Mouse (Mus musculus): ENCODE data around the gene Tlr12. TPM values are rescaled to one million over a fixed set of nuclear protein-coding genes. Genes with fewer than 3 reads are reported as not detected.

Gene Tlr12
- polyA plus RNA-seq, 1 experiment from 2014 or later: 1.2 TPM

DNA sequence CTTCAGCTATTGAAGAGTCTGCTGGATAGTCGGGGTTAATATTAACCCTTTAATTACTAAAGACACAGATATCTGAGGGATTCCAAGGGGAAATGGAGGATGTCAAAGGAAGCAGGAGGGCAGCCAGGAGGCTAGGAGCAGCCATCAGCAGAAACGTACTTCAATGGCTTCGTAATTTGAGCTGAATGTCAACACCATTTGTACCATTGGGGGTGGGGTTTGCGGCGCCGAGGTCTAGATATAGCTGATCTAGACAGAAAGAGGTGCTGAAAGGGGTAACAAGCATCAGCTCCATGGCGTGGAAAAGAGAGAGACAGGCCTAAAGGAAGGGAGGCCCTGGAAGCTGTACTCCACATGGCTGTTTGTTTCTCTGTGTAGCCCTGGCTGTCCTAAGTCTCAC, 28.3 kb upstream of the Tlr12 start:
- Histone ChIP-seq H3K27ac (replicated peaks) (no peak overlapping the region), H3K36me3 (no peaks in the 10 kb centered on the region), H3K4me1 (no peaks in the 10 kb centered on the region; the same call in 1 of the 2 replicates), H3K9me3 (no peaks in the 10 kb centered on the region), H3K9ac (replicated peaks) (no peak overlapping the region), H3K27me3 (no peaks in the 10 kb centered on the region; the same call in 1 of the 2 replicates), H3K4me3 (no peak overlapping the region), H3K4me2 (replicated peaks) (no peak overlapping the region)
- 61% methylated on average over 7 of the region's 7 CpGs for WGBS
- no peak for ATAC-seq (ENCODE audit: low FRiP score, low read depth)

DNA sequence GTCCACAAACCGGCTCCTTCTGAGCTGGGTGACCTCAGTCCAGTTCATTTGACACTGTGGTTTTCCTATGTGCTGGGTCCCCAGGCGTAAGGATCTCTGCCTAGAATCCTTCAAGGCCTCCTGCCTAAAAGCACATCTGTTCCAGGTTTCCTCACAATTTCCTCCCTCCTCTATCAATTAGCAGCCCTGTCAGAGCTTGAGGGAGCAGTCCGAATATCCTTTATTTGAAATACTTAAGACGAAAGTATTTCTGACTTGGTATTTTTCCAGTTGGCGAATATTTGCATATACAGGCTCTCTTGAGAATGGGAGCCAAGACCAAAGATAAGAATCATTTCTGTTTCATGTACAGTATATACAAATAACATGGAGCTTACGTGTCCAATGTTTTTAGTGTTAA, 27.5 kb upstream of the Tlr12 start:
- 82% methylated on average over 6 of the region's 6 CpGs for WGBS
- no peak overlapping the region for H3K4me3 ChIP-seq
- H3K9ac ChIP-seq (replicated peaks): no peak overlapping the region
- no peaks in the 10 kb centered on the region; the same call in 1 of the 2 replicates for H3K27me3 ChIP-seq
- ATAC-seq (ENCODE audit: low FRiP score, low read depth): no peak
- no peak overlapping the region for H3K4me2 ChIP-seq (replicated peaks)
- no peaks in the 10 kb centered on the region for H3K9me3 ChIP-seq
- H3K27ac ChIP-seq (replicated peaks): no peak overlapping the region
- no peaks in the 10 kb centered on the region for H3K36me3 ChIP-seq
- no peaks in the 10 kb centered on the region for H3K4me1 ChIP-seq

DNA sequence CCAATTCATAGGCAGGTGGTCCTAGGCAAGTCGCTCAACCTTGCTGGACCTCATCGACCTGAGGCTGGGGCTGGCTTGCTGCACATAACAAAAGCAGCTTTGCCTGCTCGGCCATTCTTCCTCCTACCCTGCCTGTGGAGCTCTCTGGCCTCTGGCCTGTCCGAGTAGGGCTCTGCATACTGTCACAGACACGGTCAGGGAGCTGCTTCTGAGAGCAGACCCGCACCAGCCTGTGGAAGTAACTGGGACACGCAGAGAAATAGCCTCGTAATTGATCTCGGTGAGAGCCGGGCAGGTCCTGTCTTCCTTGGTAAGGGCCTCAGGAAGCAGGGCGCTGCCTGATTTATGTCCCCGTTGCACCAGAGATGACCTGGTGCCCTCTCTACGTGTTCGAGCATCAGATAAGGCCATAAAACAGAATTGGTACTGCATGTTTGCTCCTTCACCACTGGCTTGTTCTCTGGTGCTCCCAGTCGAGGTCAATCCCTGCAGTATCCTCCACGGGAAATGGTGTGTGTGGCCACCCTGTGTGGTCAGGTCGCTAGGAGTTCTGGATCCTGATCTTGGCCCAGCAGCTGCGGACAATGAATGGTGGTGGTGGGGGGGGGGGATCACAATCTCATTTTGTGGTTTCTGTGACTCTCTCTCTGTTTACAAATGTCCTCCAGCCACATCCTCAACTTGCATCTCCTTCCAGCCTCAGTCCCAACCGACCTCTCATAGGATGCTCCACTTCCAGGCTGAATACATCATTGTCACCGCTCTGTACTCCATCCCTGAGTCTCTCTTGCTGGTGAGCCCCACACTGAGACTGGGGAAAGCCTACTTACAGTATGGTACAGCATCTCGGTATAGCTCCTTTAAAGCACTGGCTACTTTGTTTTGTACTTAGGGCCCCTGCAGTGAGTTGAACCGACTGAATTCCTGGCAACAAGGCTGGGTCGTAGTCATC, 23.6 kb upstream of the Tlr12 start:
- ATAC-seq (ENCODE audit: low FRiP score, low read depth): no peak
- Histone ChIP-seq H3K27ac (replicated peaks) (no peak overlapping the region), H3K9ac (replicated peaks) (no peak overlapping the region), H3K4me3 (no peak overlapping the region), H3K4me1 (peaks cover 9% of the 10 kb centered on the region; the same call in 1 of the 2 replicates), H3K27me3 (no peaks in the 10 kb centered on the region), H3K9me3 (no peaks in the 10 kb centered on the region), H3K36me3 (no peaks in the 10 kb centered on the region), H3K4me2 (replicated peaks) (no peak overlapping the region)
- 68% methylated on average over 23 of the region's 23 CpGs for WGBS

DNA sequence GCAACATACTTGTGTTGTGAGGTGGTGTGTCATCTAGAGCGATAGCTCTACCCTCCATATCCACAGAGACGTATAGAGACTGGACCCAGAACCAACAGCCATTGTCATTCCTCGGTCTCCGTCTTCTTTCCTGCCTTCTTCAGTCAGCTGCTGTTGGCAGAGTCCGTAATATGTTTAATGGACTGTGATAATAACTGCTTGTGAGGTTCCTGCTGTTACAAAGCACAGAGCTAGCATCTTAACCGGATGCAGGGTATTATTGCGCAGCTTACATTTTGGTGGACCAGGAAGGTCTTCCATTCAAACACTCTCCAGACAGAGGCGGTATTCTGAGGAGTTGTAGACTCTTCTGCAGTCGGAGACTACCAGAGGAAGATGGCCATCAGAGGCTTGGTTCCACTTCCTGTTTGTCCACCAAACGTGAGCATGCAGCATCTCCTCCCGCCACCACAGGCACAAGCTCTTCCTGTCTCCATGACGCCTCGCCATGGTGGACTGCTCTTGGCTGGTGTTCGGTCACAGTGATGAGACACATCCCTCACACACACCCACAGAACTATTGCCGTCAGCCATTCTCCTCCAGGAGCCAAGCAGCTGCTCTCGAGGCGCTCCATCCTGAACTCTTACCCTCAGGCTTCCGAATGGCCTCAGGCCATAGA, 20.0 kb upstream of the Tlr12 start:
- ATAC-seq (ENCODE audit: low FRiP score, low read depth): no peak
- Histone ChIP-seq H3K9me3 (no peaks in the 10 kb centered on the region), H3K4me1 (peaks cover 19% of the 10 kb centered on the region; the same call in 1 of the 2 replicates), H3K9ac (replicated peaks) (no peak overlapping the region), H3K4me2 (replicated peaks) (no peak overlapping the region), H3K36me3 (no peaks in the 10 kb centered on the region), H3K27me3 (no peaks in the 10 kb centered on the region), H3K4me3 (no peak overlapping the region), H3K27ac (replicated peaks) (no peak overlapping the region)
- WGBS: 87% methylated on average over 18 of the region's 18 CpGs

DNA sequence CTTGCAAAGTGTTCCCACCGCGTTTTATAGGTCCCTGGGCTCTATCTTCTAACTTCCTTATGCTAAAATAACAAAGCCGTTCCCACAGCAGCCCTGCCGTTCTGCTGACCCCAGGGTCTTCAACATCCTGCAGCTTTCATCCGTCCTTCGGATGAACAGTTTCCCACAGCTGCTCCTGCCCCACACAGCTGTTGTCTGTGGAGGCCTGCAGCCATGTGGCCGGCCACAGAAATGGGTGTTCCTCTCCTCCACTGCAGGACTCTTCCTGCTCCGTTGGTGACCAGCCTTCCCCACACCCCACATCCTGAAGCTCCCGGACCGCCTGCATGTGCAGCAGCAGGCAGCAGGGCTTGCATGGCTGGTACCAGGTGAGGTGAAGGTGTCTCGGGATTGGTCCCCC, 18.8 kb upstream of the Tlr12 start:
- no peak overlapping the region for H3K27ac ChIP-seq (replicated peaks)
- WGBS: 52% methylated on average over 11 of the region's 11 CpGs
- H3K4me1 ChIP-seq: peaks cover 19% of the 10 kb centered on the region; the same call in 1 of the 2 replicates
- no peaks in the 10 kb centered on the region for H3K9me3 ChIP-seq
- no peak overlapping the region for H3K4me3 ChIP-seq
- H3K9ac ChIP-seq (replicated peaks): no peak overlapping the region
- no peak overlapping the region for H3K4me2 ChIP-seq (replicated peaks)
- H3K36me3 ChIP-seq: no peaks in the 10 kb centered on the region
- H3K27me3 ChIP-seq: no peaks in the 10 kb centered on the region
- ATAC-seq (ENCODE audit: low FRiP score, low read depth): no peak

DNA sequence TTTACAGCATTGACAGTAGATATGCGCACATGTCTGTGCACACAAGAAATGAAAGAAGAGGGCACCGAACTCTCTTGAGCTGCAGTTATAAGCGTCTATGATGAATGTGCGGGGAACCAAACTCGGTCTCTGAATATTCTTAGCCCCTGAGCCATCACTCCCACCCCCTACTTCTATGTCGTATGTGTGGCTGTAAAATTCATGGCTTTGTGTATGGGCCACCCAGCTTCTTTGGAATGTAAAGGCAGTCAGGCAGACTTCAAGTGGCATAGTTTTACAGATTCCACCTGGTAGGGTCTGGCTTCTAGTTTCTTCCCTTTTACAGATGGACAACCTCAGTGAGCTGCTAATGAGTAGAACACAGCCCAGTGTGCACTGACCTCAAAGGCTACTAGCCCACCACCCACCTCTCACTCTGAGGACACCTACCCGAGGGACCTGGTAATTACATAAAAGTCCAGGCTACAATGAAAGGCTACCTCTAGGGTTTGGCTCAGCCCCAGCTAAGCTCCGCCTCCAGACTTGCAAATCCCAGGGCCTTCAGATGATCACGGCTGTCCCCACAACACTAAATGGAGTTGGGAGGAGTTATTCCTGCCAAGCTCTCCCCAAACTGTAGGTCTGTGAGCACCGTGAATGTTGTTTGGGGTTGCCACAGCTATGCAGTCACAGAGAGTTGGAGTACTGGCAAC, 17.6 kb upstream of the Tlr12 start:
- Histone ChIP-seq H3K9me3 (no peaks in the 10 kb centered on the region), H3K27ac (replicated peaks) (no peak overlapping the region), H3K9ac (replicated peaks) (no peak overlapping the region), H3K27me3 (no peaks in the 10 kb centered on the region), H3K4me1 (peaks cover 24% of the 10 kb centered on the region; the same call in 1 of the 2 replicates), H3K4me2 (replicated peaks) (no peak overlapping the region), H3K4me3 (no peak overlapping the region), H3K36me3 (no peaks in the 10 kb centered on the region)
- no peak for ATAC-seq (ENCODE audit: low FRiP score, low read depth)
- WGBS: 66% methylated on average over 10 of the region's 10 CpGs

DNA sequence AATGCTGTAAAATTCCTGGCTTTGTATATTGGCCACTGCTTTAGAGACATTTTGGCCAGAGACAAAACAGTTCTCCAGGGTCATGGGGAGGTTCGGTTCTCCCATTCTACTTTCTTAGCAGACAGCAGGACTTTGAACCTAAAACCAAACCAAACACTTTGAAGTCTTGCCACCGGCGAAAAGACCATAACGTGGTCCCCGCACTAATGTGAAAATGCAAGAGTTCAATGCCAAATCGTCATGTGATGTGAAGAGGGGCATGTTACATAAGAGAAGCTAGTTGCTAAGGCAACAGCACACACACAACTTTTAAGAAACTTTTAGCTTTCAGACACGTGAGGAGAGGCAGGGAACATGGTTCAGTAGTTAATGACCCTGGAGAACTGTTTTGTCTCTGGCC, 17.0 kb upstream of the Tlr12 start:
- H3K9me3 ChIP-seq: no peaks in the 10 kb centered on the region
- no peaks in the 10 kb centered on the region for H3K27me3 ChIP-seq
- no peak overlapping the region for H3K4me3 ChIP-seq
- WGBS: 78% methylated on average over 7 of the region's 7 CpGs
- no peak overlapping the region for H3K4me2 ChIP-seq (replicated peaks)
- ATAC-seq (ENCODE audit: low FRiP score, low read depth): no peak
- H3K4me1 ChIP-seq: peaks cover 24% of the 10 kb centered on the region; the same call in 1 of the 2 replicates
- no peak overlapping the region for H3K9ac ChIP-seq (replicated peaks)
- H3K36me3 ChIP-seq: no peaks in the 10 kb centered on the region
- no peak overlapping the region for H3K27ac ChIP-seq (replicated peaks)

DNA sequence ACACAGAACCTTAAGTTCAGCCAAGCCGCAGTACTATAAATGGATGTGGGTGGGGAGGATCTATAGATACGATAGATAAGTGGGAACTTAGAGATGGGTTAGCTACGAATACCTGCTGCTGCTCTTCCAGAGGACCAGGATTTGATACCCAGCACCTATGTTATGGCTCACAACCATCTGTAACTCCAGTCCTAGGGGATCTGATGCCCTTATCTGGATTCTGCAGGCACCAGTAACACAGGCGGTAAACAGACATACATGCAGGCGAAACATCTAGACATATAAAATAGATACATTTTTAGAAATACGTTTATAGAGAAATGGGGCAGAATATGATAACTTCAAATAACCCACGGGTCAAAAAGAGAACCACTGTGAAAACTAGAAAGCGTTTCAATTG, 2.7 kb upstream of the Tlr12 start:
- Histone ChIP-seq H3K4me1 (no peaks in the 10 kb centered on the region), H3K9me3 (no peaks in the 10 kb centered on the region), H3K4me2 (replicated peaks) (no peak overlapping the region), H3K27me3 (peaks cover 14% of the 10 kb centered on the region), H3K27ac (replicated peaks) (no peak overlapping the region), H3K9ac (replicated peaks) (no peak overlapping the region), H3K4me3 (no peak overlapping the region), H3K36me3 (no peaks in the 10 kb centered on the region)
- ATAC-seq (ENCODE audit: low FRiP score, low read depth): no peak
- 90% methylated on average over 8 of the region's 8 CpGs for WGBS

DNA sequence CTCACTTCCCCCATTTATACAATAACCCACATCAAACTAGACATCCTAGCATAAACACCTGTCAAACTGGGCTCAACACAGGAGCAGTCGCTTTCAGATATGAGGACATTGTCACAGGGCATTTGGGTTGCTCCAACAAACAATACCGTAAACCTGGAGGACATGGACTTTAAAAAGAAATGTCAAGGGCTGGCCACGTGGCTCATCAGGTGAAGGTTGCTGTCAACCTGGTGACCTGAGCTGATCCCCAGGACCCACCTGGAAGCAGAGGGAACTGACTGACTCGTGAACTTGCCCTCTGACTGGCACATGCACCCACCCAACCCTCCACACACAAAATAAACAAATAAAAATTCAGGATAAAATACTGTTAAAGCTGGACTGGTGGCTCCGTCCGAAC, 2.2 kb upstream of the Tlr12 start:
- H3K4me2 ChIP-seq (replicated peaks): no peak overlapping the region
- no peak overlapping the region for H3K9ac ChIP-seq (replicated peaks)
- H3K27me3 ChIP-seq: peaks cover 16% of the 10 kb centered on the region
- 87% methylated on average over 6 of the region's 6 CpGs for WGBS
- no peaks in the 10 kb centered on the region for H3K4me1 ChIP-seq
- no peaks in the 10 kb centered on the region for H3K36me3 ChIP-seq
- ATAC-seq (ENCODE audit: low FRiP score, low read depth): no peak
- no peak overlapping the region for H3K4me3 ChIP-seq
- no peaks in the 10 kb centered on the region for H3K9me3 ChIP-seq
- no peak overlapping the region for H3K27ac ChIP-seq (replicated peaks)

DNA sequence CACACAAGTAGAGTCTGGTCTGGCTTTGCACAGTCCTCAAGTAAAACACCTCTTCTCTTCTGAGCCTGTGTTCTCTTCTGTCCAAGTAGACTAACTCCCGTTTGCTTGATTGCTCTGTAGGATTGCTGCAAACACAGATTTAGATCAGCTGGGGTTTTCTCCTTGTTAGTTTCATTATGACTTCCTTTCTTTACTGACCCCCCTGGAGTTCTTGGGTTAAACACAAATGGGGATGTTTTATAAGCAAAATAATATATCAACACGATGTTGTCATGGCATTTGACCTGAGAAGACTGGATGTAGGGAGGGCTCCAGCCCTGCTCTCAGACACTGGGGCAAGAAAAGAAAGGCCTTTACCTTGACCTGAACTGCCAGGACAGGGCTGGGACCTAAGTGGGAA, 544 bp upstream of the Tlr12 start:
- whole genome bisulfite sequencing: 53% methylated on average over 2 of the region's 2 CpGs
- H3K27ac ChIP-seq (replicated peaks): no peak overlapping the region

DNA sequence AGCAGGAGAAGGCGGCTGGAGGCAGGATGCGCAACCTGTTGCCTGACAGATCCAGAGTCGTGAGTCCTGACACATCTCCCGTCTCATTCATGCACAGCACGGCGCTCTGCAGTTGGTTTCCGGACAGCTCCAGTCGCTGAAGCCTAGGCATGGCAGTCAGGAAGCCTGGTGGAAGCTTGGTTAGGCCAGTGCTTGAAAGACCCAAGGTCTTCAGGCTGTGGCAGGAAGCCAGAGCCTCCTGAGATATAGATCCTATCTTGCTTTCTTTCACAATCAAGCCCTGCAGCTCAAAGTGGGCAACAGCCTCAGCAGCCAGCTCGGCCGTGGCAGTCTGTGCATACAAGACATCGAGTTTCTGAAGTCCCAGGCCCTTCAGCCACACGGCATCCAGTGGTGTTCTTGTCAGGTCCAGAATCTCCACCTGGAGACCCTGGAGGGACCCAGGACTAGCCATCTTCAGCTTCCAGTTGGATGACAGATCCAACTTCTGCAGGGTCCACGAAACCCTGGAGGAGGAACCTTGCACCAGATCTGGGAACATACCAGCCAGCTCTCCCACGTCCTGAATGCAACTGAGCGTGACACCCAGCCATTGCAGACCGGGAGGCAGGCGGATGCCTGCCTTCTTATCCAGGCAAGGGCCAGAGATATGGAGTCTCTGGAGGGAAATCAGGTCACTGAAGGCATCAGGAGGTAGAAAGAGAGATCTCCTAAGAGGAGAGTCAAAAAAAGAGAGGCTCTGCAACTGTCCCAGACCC, 877 bp downstream of the Tlr12 start:
- no peak for ATAC-seq (ENCODE audit: low FRiP score, low read depth)
- no peak overlapping the region for H3K4me2 ChIP-seq (replicated peaks)
- H3K27me3 ChIP-seq: peaks cover 16% of the 10 kb centered on the region
- WGBS: 76% methylated on average over 17 of the region's 17 CpGs
- H3K36me3 ChIP-seq: no peaks in the 10 kb centered on the region
- no peaks in the 10 kb centered on the region for H3K4me1 ChIP-seq
- H3K9ac ChIP-seq (replicated peaks): no peak overlapping the region
- no peak overlapping the region for H3K4me3 ChIP-seq
- no peaks in the 10 kb centered on the region for H3K9me3 ChIP-seq
- no peak overlapping the region for H3K27ac ChIP-seq (replicated peaks)

More for the DNA sequence above, 544 bp upstream of the Tlr12 start:
- no peak overlapping the region for H3K4me3 ChIP-seq
- H3K4me2 ChIP-seq (replicated peaks): no peak overlapping the region
- no peaks in the 10 kb centered on the region for H3K9me3 ChIP-seq
- no peak overlapping the region for H3K9ac ChIP-seq (replicated peaks)
- ATAC-seq (ENCODE audit: low FRiP score, low read depth): no peak
- no peaks in the 10 kb centered on the region for H3K36me3 ChIP-seq
- H3K27me3 ChIP-seq: peaks cover 16% of the 10 kb centered on the region
- no peaks in the 10 kb centered on the region for H3K4me1 ChIP-seq

All from midbrain, embryonic 12.5 days (tissue).